Mouse (Mus musculus): ENCODE data around the gene Hsd11b1. TPM values are rescaled to one million over a fixed set of nuclear protein-coding genes. Genes with fewer than 3 reads are reported as not detected.
"Not testable (repeated sequence)": the region's sequence is repeated elsewhere in the genome, so short reads cannot be mapped to it uniquely, and the experiment has no call there.

Gene Hsd11b1
- total RNA-seq, 2 experiments from 2014 or later: 2.2 to 2.4 TPM

GRCm38 (mm10) chr1:193284228-193284779, 20.4 kb upstream of the Hsd11b1 start:
- no peak for DNase-seq
- intact Hi-C loops (cut with DNase I): no loop called here

GRCm38 (mm10) chr1:193281344-193281743, 17.5 kb upstream of the Hsd11b1 start:
- intact Hi-C loops (cut with DNase I): no loop called here
- DNase-seq: no peak

- intact Hi-C loops (cut with DNase I): no loop called here
These were observed 15.6 kb upstream of the Hsd11b1 start for GRCm38 (mm10) chr1:193279492-193279891.

GRCm38 (mm10) chr1:193278414-193279045, 14.7 kb upstream of the Hsd11b1 start:
- DNase-seq: peak in 1 of 2 experiments; percentile 23
- intact Hi-C loops (cut with DNase I): no loop called here

More at GRCm38 (mm10) chr1:193279492-193279891, 15.6 kb upstream of the Hsd11b1 start:
- no peak for DNase-seq

GRCm38 (mm10) chr1:193274407-193275071, 10.7 kb upstream of the Hsd11b1 start:
- intact Hi-C loops (cut with DNase I): no loop called here
- DNase-seq: no peak

GRCm38 (mm10) chr1:193272916-193273601, 9.2 kb upstream of the Hsd11b1 start, which contains the start of gene G0s2:
Gene G0s2 (minus strand): TSS chr1:193273217.
- DNase-seq: peak; percentile 84 to 88
- intact Hi-C loops (cut with DNase I): loop anchor here (2.0 kb wide), 1 partner anchor 44 kb away; no protein-coding TSS in a partner anchor

- intact Hi-C loops (cut with DNase I): loop anchor here (2.0 kb wide), 1 partner anchor 44 kb away; no protein-coding TSS in a partner anchor
- DNase-seq: peak; percentile 49
These were observed 8.5 kb upstream of the Hsd11b1 start for GRCm38 (mm10) chr1:193272137-193272915.

- DNase-seq: no peak
- intact Hi-C loops (cut with DNase I): no loop called here
These were observed 7.3 kb upstream of the Hsd11b1 start for GRCm38 (mm10) chr1:193270965-193271763.

GRCm38 (mm10) chr1:193265734-193266133, 1.9 kb upstream of the Hsd11b1 start:
- intact Hi-C loops (cut with DNase I): loop anchor here (2.0 kb wide), 1 partner anchor 55 kb away; no protein-coding TSS in a partner anchor
- DNase-seq: no peak

GRCm38 (mm10) chr1:193263026-193263907, 608 bp downstream of the Hsd11b1 start:
- no peak for DNase-seq
- intact Hi-C loops (cut with DNase I): no loop called here

GRCm38 (mm10) chr1:193261897-193262548, 1.9 kb downstream of the Hsd11b1 start:
- intact Hi-C loops (cut with DNase I): no loop called here
- DNase-seq: peak in 1 of 2 experiments; percentile 42

- no peak for DNase-seq
- intact Hi-C loops (cut with DNase I): no loop called here
These were observed 4.3 kb downstream of the Hsd11b1 start for GRCm38 (mm10) chr1:193259559-193259958.

- DNase-seq: no peak
- intact Hi-C loops (cut with DNase I): no loop called here
These were observed 7.2 kb downstream of the Hsd11b1 start for GRCm38 (mm10) chr1:193256621-193257098.

- intact Hi-C loops (cut with DNase I): no loop called here
- no peak for DNase-seq
These were observed 7.6 kb downstream of the Hsd11b1 start for GRCm38 (mm10) chr1:193256289-193256577.

- DNase-seq: peak; percentile 76 to 86
- intact Hi-C loops (cut with DNase I): loop anchor here (1.0 to 2.0 kb wide), 2 partner anchors 69 to 121 kb away; no protein-coding TSS in a partner anchor
These were observed 8.2 kb downstream of the Hsd11b1 start for GRCm38 (mm10) chr1:193255488-193256288.

GRCm38 (mm10) chr1:193255032-193255431, 8.8 kb downstream of the Hsd11b1 start:
- no peak for DNase-seq
- intact Hi-C loops (cut with DNase I): loop anchor here (1.0 to 2.0 kb wide), 2 partner anchors 69 to 122 kb away; no protein-coding TSS in a partner anchor

- DNase-seq: not testable (repeated sequence)
- intact Hi-C loops (cut with DNase I): loop anchor here (2.0 to 5.0 kb wide), 2 partner anchors 47 to 123 kb away; partner anchors contain the start of gene Lamb3
These were observed 10.0 kb downstream of the Hsd11b1 start for GRCm38 (mm10) chr1:193253895-193254294.

All from heart, postnatal 14 days (tissue).